Mouse (Mus musculus) heart, adult 18-20 months (tissue): ENCODE data around the gene Foxe1. TPM values are rescaled to one million over a fixed set of nuclear protein-coding genes. Genes with fewer than 3 reads are reported as not detected.

Experiments
- total RNA-seq, 2 experiments: library from RNA; stranded (reverse); gene quantifications; 2 replicates each; pipeline ENCODE4 v1.2.3; 2021

The Foxe1 gene
- total RNA-seq, 2 experiments from 2014 or later: not detected

Other genes with a start within 250 kb of the Foxe1 start
- gene Ncbp1, start 205.0 kb upstream of the Foxe1 start, total RNA-seq: 10 to 100 TPM; 20.4 to 20.9 TPM
- 10 to 100 TPM; 15.0 to 17.3 TPM for gene Tstd2, start 204.9 kb upstream of the Foxe1 start, total RNA-seq
- 1 to 10 TPM; 6.3 to 7.3 TPM for gene Xpa, start 147.3 kb upstream of the Foxe1 start, total RNA-seq
- 1 to 10 TPM; 3.2 to 4.7 TPM for gene Trmo, start 45.8 kb downstream of the Foxe1 start, total RNA-seq
- under 1 TPM; 0.15 TPM for gene Hemgn, start 69.9 kb downstream of the Foxe1 start, total RNA-seq
- 10 to 100 TPM; 55.2 to 56.6 TPM for gene Anp32b, start 107.3 kb downstream of the Foxe1 start, total RNA-seq
- gene Nans, start 145.6 kb downstream of the Foxe1 start, total RNA-seq: 10 to 100 TPM; 14.9 to 19.2 TPM
- gene Trim14, start 192.5 kb downstream of the Foxe1 start, total RNA-seq: 1 to 10 TPM; 1.8 to 3.0 TPM